Mouse (Mus musculus): ENCODE measurements around the gene Mmel1. TPM values are rescaled to one million over a fixed set of nuclear protein-coding genes. Genes with fewer than 3 reads are reported as not detected.

Mmel1 gene
- total and polyA plus RNA-seq, 2 experiments from 2014 or later = 0.43 to 0.74 TPM

DNA sequence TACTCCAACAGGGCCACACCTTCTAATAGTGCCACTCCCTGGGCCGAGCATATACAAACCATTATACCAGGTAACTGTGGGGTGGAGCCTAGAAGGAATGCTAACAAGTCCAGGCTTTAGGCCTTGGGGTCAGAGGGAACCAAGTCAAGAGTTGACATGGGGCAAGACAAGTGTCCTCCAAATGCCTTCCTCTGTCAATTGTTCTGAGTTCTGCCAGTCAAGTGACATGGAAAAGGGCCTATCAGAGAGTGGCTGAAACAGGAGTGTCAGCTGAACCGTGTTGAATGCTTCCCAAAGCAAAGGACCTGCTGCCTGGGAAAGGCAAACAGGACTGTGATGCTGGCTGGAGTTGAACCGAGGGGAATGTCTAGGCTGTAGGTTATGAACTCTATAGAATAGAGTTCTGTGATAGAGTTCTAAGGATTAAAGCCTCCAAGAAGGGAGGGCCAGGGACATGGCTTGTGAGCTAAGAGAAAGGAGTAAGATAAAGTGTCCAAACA is 5.9 kb upstream of the Mmel1 start:
- H3K27ac ChIP-seq (ENCODE audit: low read depth, low read length) = peak overlapping the region; percentile 54; the same call in 1 of the 2 replicates
- no peaks in the 10 kb centered on the region for H3K27me3 ChIP-seq (ENCODE audit: insufficient read depth, low read length)
- H3K9me3 ChIP-seq (ENCODE audit: low read length) = no peaks in the 10 kb centered on the region
- no peaks in the 10 kb centered on the region for H3K36me3 ChIP-seq (ENCODE audit: insufficient read depth)
- ATAC-seq = no peak
- peaks cover 3% of the 10 kb centered on the region; the same call in 1 of the 2 replicates for H3K4me1 ChIP-seq (ENCODE audit: insufficient read depth)
- no peak overlapping the region for H3K4me3 ChIP-seq (ENCODE audit: low read depth, low read length)
- no peak for TF ChIP-seq CTCF (IDR thresholded peaks at IDR 0.05; ENCODE audit: low read depth)
- 86% methylated on average over 3 of the region's 3 CpGs for WGBS
- H3K9ac ChIP-seq = no peak overlapping the region
- H3K4me2 ChIP-seq (ENCODE audit: low read depth) = no peak overlapping the region
- DNase-seq = no peak

DNA sequence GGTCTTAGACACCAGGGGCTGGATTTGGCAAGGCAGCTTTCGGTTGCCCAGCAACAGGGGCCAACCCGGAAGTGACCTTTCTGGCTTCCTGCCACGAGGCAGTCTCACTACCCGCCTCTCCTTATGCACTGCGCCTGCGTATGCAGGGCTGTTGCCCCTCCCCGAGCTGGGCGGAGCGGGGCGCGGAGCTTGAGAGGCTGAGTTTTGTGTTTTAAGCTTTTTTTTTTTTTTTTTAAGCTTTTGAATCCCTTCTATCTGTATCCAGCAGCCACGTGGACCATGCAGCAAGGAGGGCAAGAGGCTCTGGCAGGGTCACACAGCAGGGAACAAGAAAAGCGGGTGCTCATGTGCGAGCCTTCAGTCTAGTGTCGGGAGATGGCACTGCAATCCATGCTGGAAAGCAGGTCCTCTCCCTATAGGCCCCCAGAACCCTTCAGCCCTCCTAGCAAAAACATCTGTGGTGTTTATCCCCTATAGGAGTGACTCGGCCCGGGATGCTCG is 5.1 kb upstream of the Mmel1 start:
- Histone ChIP-seq H3K27me3 (ENCODE audit: insufficient read depth, low read length) (no peaks in the 10 kb centered on the region), H3K4me2 (ENCODE audit: low read depth) (peak overlapping the region; percentile 56), H3K4me1 (ENCODE audit: insufficient read depth) (peaks cover 3% of the 10 kb centered on the region; the same call in 1 of the 2 replicates), H3K27ac (ENCODE audit: low read depth, low read length) (peak overlapping the region; percentile 54), H3K4me3 (ENCODE audit: low read depth, low read length) (peak overlapping the region; percentile 37), H3K36me3 (ENCODE audit: insufficient read depth) (no peaks in the 10 kb centered on the region), H3K9ac (peak overlapping the region; percentile 50), H3K9me3 (ENCODE audit: low read length) (no peaks in the 10 kb centered on the region)
- ATAC-seq = peak; percentile 97
- peak; percentile 96 for DNase-seq
- TF ChIP-seq CTCF (IDR thresholded peaks at IDR 0.05; ENCODE audit: low read depth) = peak; percentile 58
- WGBS = under 1% methylated on average over 18 of the region's 18 CpGs

DNA sequence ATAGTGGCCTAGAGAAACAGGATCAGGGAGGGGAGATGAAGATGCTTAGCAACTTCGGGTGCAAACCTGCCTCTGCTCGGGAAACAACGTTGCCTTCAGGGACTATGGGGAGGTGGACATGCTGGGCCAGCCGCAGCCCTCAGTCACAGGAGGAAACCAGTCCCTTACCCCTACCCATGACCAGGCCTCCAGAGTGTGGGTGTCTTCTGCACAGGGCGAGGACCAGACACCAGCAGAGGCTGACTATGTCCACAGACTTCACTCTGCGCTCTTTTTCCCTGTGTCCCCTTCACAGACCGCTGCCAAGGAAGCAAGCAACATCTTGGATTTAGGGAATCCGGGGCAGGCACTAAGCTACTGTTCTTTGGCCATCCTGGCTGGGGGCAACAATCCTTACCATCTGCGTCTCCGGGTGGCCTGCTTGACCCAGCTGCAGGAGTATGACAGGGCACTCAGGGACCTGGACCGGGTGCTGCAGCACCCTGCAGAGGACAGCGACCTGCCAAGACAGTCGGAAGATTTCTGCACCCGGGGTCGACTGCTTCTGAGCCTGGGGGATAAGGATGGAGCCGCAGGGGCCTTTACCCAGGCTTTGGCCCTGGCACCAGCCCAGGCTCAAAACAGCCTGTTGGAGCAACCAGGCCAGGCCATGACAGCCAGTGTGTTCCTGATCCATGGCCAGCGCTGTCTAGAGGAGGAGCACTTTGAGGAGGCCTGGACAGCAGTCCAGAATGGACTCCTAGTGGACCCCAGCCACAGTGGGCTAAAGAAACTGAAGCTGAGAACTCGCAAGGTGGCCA is 4.2 kb upstream of the Mmel1 start:
- ATAC-seq (no peak), DNase-seq (no peak)
- H3K27me3 ChIP-seq (ENCODE audit: insufficient read depth, low read length) = no peaks in the 10 kb centered on the region
- H3K4me3 ChIP-seq (ENCODE audit: low read depth, low read length) = no peak overlapping the region
- H3K9me3 ChIP-seq (ENCODE audit: low read length) = no peaks in the 10 kb centered on the region
- H3K4me2 ChIP-seq (ENCODE audit: low read depth) = peak overlapping the region; percentile 56
- peaks cover 3% of the 10 kb centered on the region; the same call in 1 of the 2 replicates for H3K4me1 ChIP-seq (ENCODE audit: insufficient read depth)
- peak overlapping the region; percentile 54 for H3K27ac ChIP-seq (ENCODE audit: low read depth, low read length)
- 82% methylated on average over 18 of the region's 18 CpGs for WGBS
- H3K9ac ChIP-seq = peak overlapping the region; percentile 50
- H3K36me3 ChIP-seq (ENCODE audit: insufficient read depth) = no peaks in the 10 kb centered on the region
- no peak for TF ChIP-seq CTCF (IDR thresholded peaks at IDR 0.05; ENCODE audit: low read depth)

DNA sequence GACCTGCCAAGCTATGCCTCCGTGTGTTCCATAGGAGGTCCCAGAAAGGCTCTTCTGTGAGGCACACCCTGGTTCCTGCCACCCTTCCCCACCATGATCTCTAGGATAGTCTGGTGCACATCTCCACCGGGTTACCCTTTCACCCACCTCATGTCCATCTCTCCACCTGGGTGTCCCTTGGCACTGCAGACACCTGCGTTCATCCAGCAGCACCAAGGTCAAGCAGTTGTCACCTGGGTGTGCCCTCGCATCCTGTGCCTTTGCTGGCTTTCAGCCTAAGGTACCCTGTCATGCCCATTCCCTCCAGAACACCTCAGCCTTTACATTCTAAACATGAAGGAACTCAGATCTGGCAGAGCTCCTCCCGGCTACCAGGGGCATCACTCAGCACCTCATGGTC is 3.0 kb upstream of the Mmel1 start:
- H3K36me3 ChIP-seq (ENCODE audit: insufficient read depth) = no peaks in the 10 kb centered on the region
- 92% methylated on average over 5 of the region's 5 CpGs for WGBS
- no peak overlapping the region for H3K4me3 ChIP-seq (ENCODE audit: low read depth, low read length)
- H3K4me2 ChIP-seq (ENCODE audit: low read depth) = no peak overlapping the region
- peaks cover 3% of the 10 kb centered on the region; the same call in 1 of the 2 replicates for H3K4me1 ChIP-seq (ENCODE audit: insufficient read depth)
- H3K9ac ChIP-seq = no peak overlapping the region
- no peak for ATAC-seq
- no peak overlapping the region for H3K27ac ChIP-seq (ENCODE audit: low read depth, low read length)
- no peak for TF ChIP-seq CTCF (IDR thresholded peaks at IDR 0.05; ENCODE audit: low read depth)
- no peaks in the 10 kb centered on the region for H3K9me3 ChIP-seq (ENCODE audit: low read length)
- DNase-seq = no peak
- H3K27me3 ChIP-seq (ENCODE audit: insufficient read depth, low read length) = 0 out of 2 replicates have a peak, but pooled peaks cover 4% of the 10 kb centered on the region

DNA sequence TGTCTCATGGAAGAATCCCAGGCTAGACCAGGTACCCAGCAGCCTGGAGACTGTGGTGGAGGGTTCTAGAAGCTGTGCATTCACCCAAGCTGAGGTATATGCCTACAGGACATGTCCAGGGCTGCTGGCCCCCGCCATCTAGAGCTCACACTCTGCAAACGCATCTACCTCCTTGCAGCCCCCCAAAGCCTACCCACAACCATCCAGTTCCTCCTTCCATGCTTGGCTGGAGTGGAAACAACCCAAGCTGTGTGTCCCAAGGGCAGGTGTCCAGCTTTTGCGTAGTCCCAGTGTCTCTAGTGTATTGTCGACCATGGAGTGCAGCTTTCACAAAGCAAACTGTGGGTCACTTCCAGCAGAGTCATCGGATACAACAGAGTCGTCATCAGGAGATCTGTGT is 2.1 kb upstream of the Mmel1 start:
- Histone ChIP-seq H3K4me2 (ENCODE audit: low read depth) (no peak overlapping the region), H3K4me3 (ENCODE audit: low read depth, low read length) (no peak overlapping the region), H3K4me1 (ENCODE audit: insufficient read depth) (peaks cover 3% of the 10 kb centered on the region; the same call in 1 of the 2 replicates), H3K27me3 (ENCODE audit: insufficient read depth, low read length) (0 out of 2 replicates have a peak, but pooled peaks cover 4% of the 10 kb centered on the region), H3K9me3 (ENCODE audit: low read length) (no peaks in the 10 kb centered on the region), H3K27ac (ENCODE audit: low read depth, low read length) (no peak overlapping the region), H3K9ac (no peak overlapping the region), H3K36me3 (ENCODE audit: insufficient read depth) (no peaks in the 10 kb centered on the region)
- DNase-seq (no peak), ATAC-seq (no peak)
- WGBS = 84% methylated on average over 6 of the region's 6 CpGs
- TF ChIP-seq CTCF (IDR thresholded peaks at IDR 0.05; ENCODE audit: low read depth) = no peak

DNA sequence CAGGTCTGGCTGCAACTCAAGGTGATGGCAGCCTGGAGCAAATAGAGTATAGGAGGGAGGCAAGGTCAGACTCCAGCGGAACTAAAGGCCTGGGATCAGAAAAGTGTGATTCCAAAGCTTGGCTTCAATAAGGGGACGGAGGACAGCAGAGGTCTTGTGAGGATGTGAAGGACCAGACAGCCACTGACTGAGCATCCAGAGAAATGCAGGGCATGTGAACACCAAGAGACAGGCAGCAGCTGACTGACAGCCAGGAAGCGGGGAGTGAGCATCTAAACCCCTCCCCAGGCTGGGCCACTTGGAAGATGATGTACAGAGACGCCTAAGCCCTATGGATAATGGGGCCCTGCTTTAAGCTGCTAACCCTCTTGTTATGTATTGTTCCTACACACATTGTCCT is 1.3 kb downstream of the Mmel1 start:
- H3K9ac ChIP-seq = no peak overlapping the region
- no peak for TF ChIP-seq CTCF (IDR thresholded peaks at IDR 0.05; ENCODE audit: low read depth)
- no peak overlapping the region for H3K4me2 ChIP-seq (ENCODE audit: low read depth)
- WGBS = 60% methylated on average over 4 of the region's 4 CpGs
- 0 out of 2 replicates have a peak, but pooled peaks cover 4% of the 10 kb centered on the region for H3K27me3 ChIP-seq (ENCODE audit: insufficient read depth, low read length)
- DNase-seq (no peak), ATAC-seq (no peak)
- H3K36me3 ChIP-seq (ENCODE audit: insufficient read depth) = no peaks in the 10 kb centered on the region
- H3K9me3 ChIP-seq (ENCODE audit: low read length) = no peaks in the 10 kb centered on the region
- no peak overlapping the region for H3K4me3 ChIP-seq (ENCODE audit: low read depth, low read length)
- no peaks in the 10 kb centered on the region for H3K4me1 ChIP-seq (ENCODE audit: insufficient read depth)
- no peak overlapping the region for H3K27ac ChIP-seq (ENCODE audit: low read depth, low read length)

DNA sequence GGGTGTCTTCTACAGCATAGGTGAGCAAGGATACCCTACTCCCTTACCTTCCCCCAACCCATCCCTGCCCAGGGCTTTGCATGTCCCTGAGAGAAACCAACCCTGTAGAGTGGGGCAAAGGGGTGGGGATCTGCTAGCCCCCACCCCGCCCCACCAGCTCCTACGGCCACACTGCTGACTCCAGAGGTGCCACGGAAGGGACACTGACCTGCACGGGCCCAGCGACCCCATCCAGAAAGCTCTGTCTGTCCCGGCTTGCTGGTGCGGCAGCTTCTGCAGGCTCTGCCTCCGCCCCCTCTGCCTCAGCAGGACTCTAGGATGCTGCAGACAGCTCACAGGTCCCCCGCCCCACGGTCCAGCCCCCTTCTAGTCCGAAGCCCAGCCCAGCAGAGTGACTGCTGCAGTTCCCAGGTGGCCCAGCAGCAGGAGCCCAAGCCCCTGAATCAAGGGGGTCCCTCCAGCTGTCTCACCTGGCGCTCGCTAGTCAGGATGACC is 2.4 kb downstream of the Mmel1 start:
- Histone ChIP-seq H3K36me3 (ENCODE audit: insufficient read depth) (no peaks in the 10 kb centered on the region), H3K9me3 (ENCODE audit: low read length) (no peaks in the 10 kb centered on the region), H3K27me3 (ENCODE audit: insufficient read depth, low read length) (0 out of 2 replicates have a peak, but pooled peaks cover 4% of the 10 kb centered on the region), H3K9ac (no peak overlapping the region), H3K4me2 (ENCODE audit: low read depth) (peak overlapping the region; percentile 26; the same call in 1 of the 2 replicates), H3K27ac (ENCODE audit: low read depth, low read length) (no peak overlapping the region), H3K4me1 (ENCODE audit: insufficient read depth) (no peaks in the 10 kb centered on the region), H3K4me3 (ENCODE audit: low read depth, low read length) (peak overlapping the region; percentile 5; the same call in 1 of the 2 replicates)
- DNase-seq (no peak), ATAC-seq (peak; percentile 73)
- peak; percentile 35; the same call in 1 of the 2 replicates for TF ChIP-seq CTCF (IDR thresholded peaks at IDR 0.05; ENCODE audit: low read depth)
- 2% methylated on average over 13 of the region's 13 CpGs for WGBS
